Mouse (Mus musculus) heart, embryonic 11.5 days (tissue): Measurements from ENCODE around the gene Kif26b. TPM values are rescaled to one million over a fixed set of nuclear protein-coding genes. Genes with fewer than 3 reads are reported as not detected.

Experiments used
- ATAC-seq: fragments of 200-750 bp; cut with Nextera tagmentation; replicated peaks from 2 replicates; pipeline ENCODE4 v1.8.0; 2017; ENCODE audit warnings: moderate library complexity; ENCODE audit not compliant: insufficient number of reproducible peaks, low FRiP score, low TSS enrichment
- H3K27ac ChIP-seq: fragments of 300-500 bp; sonication (generic); 2 replicates; pipeline ENCODE4 v1.5.1; 2014; ENCODE audit warnings: mild to moderate bottlenecking, low read depth, low read length
- H3K27me3 ChIP-seq: fragments of 300-500 bp; sonication (generic); 2 replicates; pipeline ENCODE4 v1.6.1; 2014; ENCODE audit warnings: mild to moderate bottlenecking, low read length, mixed read lengths; ENCODE audit not compliant: control insufficient read depth, insufficient read depth
- H3K36me3 ChIP-seq: fragments of 300-500 bp; sonication (generic); 2 replicates; pipeline ENCODE4 v1.6.1; 2014; ENCODE audit warnings: mild to moderate bottlenecking, low read length, moderate library complexity, mixed read lengths; ENCODE audit not compliant: control insufficient read depth, insufficient read depth
- H3K4me1 ChIP-seq: fragments of 300-500 bp; sonication (generic); 2 replicates; pipeline ENCODE4 v1.6.1; 2014; ENCODE audit warnings: low read length; ENCODE audit not compliant: control insufficient read depth, insufficient read depth
- H3K4me2 ChIP-seq: fragments of 300-500 bp; sonication (generic); 2 replicates; pipeline ENCODE4 v1.6.1; 2014; ENCODE audit warnings: mild to moderate bottlenecking, moderate library complexity
- H3K4me3 ChIP-seq: fragments of 300-500 bp; sonication (generic); 2 replicates; pipeline ENCODE4 v1.5.1; 2014; ENCODE audit warnings: low read depth, low read length
- H3K9ac ChIP-seq: fragments of 300-500 bp; sonication (generic); 2 replicates; pipeline ENCODE4 v1.6.1; 2014; ENCODE audit warnings: mild to moderate bottlenecking, low read depth, low read length, moderate library complexity
- H3K9me3 ChIP-seq: fragments of 300-500 bp; sonication (generic); replicated peaks from 2 replicates; pipeline ENCODE4 v1.6.1; 2016; ENCODE audit warnings: low read length; ENCODE audit not compliant: control insufficient read depth
- WGBS: fragments of 180-500 bp; shearing (Covaris S2); extraction: QIAGEN DNeasy Blood & Tissue Kit; methylation state at CpG from one replicate; pipeline ENCODE4 v1.1.7; 2014; ENCODE audit not compliant: insufficient replicate concordance; 5-methylcytosine and 5-hydroxymethylcytosine counted together
- polyA plus RNA-seq: library from polyadenylated mRNA; unstranded; fragments of >200 nt; fragmentation: Nextera tagmentation; extraction: Ambion mirVana; gene quantifications from 2 replicates; pipeline ENCODE4 v1.2.1, GENCODE M21; 2014

The Kif26b gene
- polyA plus RNA-seq, 1 experiment from 2014 or later, result 18.9 TPM

DNA sequence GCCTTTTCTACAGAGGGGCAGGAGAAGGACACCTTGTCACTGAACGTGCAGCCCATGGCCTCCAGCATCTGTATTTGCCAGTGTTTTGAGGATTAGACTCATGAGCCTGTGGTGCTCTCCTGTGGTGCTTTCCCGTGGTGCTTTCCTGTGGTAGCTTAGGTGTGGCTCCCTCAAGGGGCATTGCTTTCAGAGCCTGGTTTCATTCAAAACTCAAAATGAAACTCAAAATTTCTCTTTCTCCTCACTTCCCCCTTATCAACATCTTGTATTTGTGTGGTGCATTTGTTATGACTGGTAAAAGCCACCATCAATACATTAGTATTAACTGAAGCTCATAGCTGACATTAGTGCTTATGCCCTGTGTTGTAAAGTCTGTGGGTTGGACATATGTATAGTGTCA lies 112.9 kb downstream of the Kif26b start:
- Histone ChIP-seq H3K27me3 (no peaks in the 10 kb centered on the region), H3K27ac (no peak overlapping the region), H3K4me1 (peaks cover 64% of the 10 kb centered on the region), H3K9ac (no peak overlapping the region), H3K36me3 (no peaks in the 10 kb centered on the region), H3K9me3 (no peaks in the 10 kb centered on the region), H3K4me3 (no peak overlapping the region), H3K4me2 (no peak overlapping the region)
- ATAC-seq, result no peak
- WGBS, result 56% methylated on average over 2 of the region's 2 CpGs

DNA sequence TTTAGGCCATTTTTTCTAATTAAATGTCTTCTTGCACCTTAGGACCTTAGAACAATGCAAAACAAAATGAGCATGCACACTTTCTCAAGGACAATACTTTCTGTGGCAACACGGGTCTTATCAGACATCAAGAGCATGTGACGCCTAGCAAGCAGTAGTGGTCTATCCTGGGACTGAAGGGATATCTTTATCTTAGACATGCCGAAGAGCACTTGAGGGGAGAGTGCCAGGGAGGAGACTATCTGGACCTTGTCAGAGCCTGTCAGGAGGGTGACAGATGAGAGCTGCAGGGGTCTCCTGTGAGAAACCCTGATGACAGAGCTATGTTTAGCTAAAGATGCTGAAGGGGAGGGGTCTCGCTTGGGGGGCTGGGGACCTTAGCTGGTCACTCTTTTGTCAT lies 116.0 kb downstream of the Kif26b start:
- WGBS, result 10% methylated on average over 4 of the region's 4 CpGs
- Histone ChIP-seq H3K27me3 (no peaks in the 10 kb centered on the region), H3K4me1 (peaks cover 58% of the 10 kb centered on the region), H3K4me3 (no peak overlapping the region), H3K27ac (peak overlapping the region; percentile 73), H3K4me2 (no peak overlapping the region), H3K9ac (no peak overlapping the region), H3K9me3 (no peaks in the 10 kb centered on the region), H3K36me3 (no peaks in the 10 kb centered on the region)
- peak; percentile 65 for ATAC-seq

DNA sequence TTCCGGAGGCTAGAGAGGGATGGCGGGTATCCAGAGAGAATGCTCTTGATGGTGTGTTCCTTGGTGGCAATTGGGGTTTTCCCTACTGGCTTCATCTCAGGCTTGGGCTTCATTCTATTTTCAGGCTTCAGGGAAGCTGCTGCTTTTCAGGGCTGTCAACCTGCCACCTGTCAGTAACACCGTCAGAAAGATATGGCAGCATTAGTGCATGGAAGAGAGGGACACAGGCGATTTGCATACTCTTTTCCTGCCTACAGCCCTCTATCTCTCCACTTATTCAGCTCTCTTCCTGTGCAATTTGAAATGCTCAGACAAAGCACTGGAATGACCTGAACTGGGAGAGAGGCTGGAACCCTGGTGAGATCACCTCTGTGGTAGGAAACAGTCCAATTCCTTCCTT lies 117.7 kb downstream of the Kif26b start:
- peak; percentile 53; the same call in 1 of the 2 replicates for ATAC-seq
- Histone ChIP-seq H3K27me3 (no peaks in the 10 kb centered on the region), H3K4me3 (no peak overlapping the region), H3K27ac (peak overlapping the region; percentile 68), H3K4me1 (peaks cover 44% of the 10 kb centered on the region), H3K36me3 (no peaks in the 10 kb centered on the region; the same call in 1 of the 2 replicates), H3K9me3 (no peaks in the 10 kb centered on the region), H3K4me2 (peak overlapping the region; percentile 29; the same call in 1 of the 2 replicates), H3K9ac (no peak overlapping the region)
- 46% methylated on average over 4 of the region's 4 CpGs for WGBS

DNA sequence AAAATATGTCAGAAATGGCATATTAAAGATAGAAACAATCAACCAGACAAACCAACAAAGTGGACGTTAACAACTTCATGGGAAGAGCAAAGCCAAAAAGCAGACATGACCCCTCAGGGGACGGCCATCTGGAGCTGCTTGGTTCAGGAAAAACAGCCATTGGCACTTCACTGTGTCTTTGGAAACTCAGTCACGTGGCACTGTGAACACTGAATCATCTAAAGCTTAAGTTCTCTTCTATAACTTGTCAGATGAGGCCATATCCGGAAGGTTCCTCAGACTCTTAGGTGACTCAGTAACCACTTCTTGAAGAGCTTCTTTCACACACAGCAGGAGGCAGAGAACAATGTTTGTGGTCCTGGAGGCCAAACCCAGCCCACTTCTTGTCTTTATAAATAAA lies 126.6 kb downstream of the Kif26b start:
- Histone ChIP-seq H3K4me3 (no peak overlapping the region), H3K36me3 (no peaks in the 10 kb centered on the region; the same call in 1 of the 2 replicates), H3K27me3 (no peaks in the 10 kb centered on the region), H3K9me3 (no peaks in the 10 kb centered on the region), H3K4me1 (peaks cover 9% of the 10 kb centered on the region; the same call in 1 of the 2 replicates), H3K4me2 (no peak overlapping the region), H3K27ac (no peak overlapping the region), H3K9ac (no peak overlapping the region)
- 85% methylated on average over 4 of the region's 4 CpGs for WGBS
- ATAC-seq, result no peak

DNA sequence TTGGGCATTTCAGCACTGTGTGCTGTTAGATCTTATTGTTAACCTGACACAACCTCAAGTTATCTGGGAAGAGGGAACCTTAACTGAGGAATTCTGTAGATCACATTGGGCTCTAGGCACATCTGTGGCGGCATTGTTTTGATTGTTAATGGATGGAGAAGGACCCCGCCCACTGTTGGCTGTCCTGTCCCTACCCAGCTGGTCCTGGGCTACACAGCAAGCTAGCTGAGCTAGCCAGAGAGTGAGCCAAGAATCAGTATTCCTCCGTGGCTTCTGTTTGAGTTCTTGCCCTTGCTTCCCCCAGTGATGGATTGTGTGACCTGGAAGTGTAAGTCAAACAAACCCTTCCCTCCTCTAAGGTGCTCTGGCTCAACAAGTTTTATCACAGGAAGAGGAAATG lies 132.1 kb downstream of the Kif26b start:
- H3K36me3 ChIP-seq, result no peaks in the 10 kb centered on the region
- no peaks in the 10 kb centered on the region for H3K27me3 ChIP-seq
- H3K4me2 ChIP-seq, result peak overlapping the region; percentile 27
- H3K9ac ChIP-seq, result no peak overlapping the region
- no peak overlapping the region for H3K4me3 ChIP-seq
- ATAC-seq, result no peak
- 24% methylated on average over 3 of the region's 3 CpGs for WGBS
- peak overlapping the region; percentile 70 for H3K27ac ChIP-seq
- H3K9me3 ChIP-seq, result no peaks in the 10 kb centered on the region
- H3K4me1 ChIP-seq, result peaks cover 53% of the 10 kb centered on the region

DNA sequence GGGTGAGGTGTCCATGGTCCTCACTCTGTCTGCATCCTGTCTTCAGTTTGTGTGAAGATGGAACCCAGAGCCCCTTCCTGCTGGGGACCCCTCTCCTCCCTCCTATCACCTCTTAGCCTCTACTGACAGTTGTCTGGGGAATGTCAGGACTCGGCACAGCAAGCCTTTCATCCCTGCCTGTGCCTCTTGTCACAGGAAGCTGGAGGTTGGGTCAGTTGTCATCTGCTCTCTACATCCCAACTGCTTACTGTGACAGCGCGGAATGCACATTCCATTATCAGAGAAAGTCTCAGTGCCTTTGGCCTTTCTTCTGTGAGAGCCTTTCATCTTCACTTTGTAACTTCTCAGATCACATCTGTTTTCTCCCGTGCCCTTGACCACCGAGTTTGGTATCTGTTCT lies 132.6 kb downstream of the Kif26b start:
- Histone ChIP-seq H3K27ac (peak overlapping the region; percentile 70), H3K4me2 (peak overlapping the region; percentile 27)
- peak; percentile 77; the same call in 1 of the 2 replicates for ATAC-seq

DNA sequence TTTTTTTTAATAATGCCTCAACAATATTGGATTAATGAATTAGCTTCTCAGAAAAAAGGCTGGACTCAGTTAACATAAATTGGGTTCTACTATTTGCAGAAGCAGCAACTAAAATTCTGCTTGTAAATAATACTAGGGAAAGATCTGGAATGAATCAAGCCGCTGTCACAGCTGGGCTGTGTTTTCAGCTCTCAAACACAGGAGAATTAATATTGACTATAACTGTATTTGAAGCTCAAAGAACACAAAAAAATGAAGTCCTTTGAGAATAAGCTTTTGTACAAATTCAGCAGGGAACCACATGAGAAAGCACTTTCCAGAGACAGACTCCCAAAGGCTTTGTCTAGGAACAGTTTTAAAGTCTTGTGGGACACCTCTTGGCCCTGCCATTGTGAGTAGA lies 134.6 kb downstream of the Kif26b start:
- WGBS, result 80% methylated on average over 1 of the region's 1 CpGs
- H3K9me3 ChIP-seq, result no peaks in the 10 kb centered on the region
- no peak overlapping the region for H3K4me3 ChIP-seq
- no peak for ATAC-seq
- H3K9ac ChIP-seq, result no peak overlapping the region
- H3K27ac ChIP-seq, result no peak overlapping the region
- no peaks in the 10 kb centered on the region for H3K36me3 ChIP-seq
- no peak overlapping the region for H3K4me2 ChIP-seq
- no peaks in the 10 kb centered on the region for H3K27me3 ChIP-seq
- peaks cover 62% of the 10 kb centered on the region for H3K4me1 ChIP-seq

More for the DNA sequence above, 132.6 kb downstream of the Kif26b start:
- WGBS, result 4% methylated on average over 5 of the region's 5 CpGs
- no peaks in the 10 kb centered on the region for H3K27me3 ChIP-seq
- H3K36me3 ChIP-seq, result no peaks in the 10 kb centered on the region
- no peak overlapping the region for H3K9ac ChIP-seq
- peaks cover 57% of the 10 kb centered on the region for H3K4me1 ChIP-seq
- no peak overlapping the region for H3K4me3 ChIP-seq
- no peaks in the 10 kb centered on the region for H3K9me3 ChIP-seq

DNA sequence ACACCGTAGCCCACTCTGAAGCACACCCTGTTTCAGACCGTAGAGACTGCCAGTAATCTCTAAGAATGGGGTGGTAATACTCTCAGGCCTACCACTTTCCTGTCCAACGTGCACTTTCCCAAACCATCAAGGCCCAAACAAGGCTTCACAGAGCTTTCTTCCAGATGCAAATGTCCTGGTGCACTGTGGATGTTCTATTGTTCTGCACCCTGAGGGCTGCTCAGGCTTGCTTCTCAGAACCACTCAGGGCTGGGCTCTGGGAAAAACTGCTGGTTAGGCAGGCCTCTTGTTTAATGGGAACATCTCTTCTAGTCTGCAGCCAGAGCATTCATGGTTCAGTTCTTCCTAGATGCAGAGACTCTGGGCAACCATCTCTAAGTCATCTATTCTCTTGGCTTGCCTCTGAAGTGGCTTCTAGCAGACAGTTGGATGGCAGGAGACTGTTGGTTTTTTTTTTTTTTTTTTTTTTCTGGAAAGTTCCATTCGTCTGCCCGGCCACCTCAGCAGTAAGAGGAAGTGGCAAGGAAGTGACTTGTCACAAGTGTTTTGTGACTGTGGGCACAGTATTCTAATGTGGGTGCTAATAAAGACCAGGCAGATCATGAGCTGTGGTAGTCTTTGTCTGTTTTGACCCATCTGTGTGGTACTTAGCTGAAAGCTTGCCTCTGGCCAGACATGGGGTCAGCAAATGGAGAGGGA lies 135.5 kb downstream of the Kif26b start:
- 68% methylated on average over 5 of the region's 5 CpGs for WGBS
- Histone ChIP-seq H3K4me1 (peaks cover 59% of the 10 kb centered on the region), H3K27ac (no peak overlapping the region), H3K27me3 (no peaks in the 10 kb centered on the region), H3K9me3 (no peaks in the 10 kb centered on the region), H3K36me3 (no peaks in the 10 kb centered on the region), H3K9ac (no peak overlapping the region), H3K4me2 (no peak overlapping the region), H3K4me3 (no peak overlapping the region)
- no peak for ATAC-seq

DNA sequence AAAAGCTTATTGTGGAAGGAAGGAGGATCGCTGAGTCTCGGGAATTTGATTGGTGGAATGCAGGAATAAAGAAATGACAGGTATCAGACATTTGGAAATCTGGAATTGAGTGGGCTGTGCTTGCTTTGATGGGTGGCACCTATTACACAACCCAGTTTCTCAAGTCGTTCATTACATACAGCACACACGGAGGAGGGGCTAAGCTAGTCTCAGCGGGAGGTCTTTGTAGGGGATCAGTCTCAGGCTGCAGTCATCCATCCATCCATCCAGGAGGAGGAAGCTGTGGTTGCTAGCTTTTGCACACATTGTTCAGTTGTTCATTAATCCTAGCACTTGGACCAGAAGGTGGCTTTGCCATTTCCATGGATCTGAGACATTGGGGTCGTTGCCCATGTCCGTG lies 137.6 kb downstream of the Kif26b start:
- H3K4me2 ChIP-seq, result no peak overlapping the region
- no peaks in the 10 kb centered on the region for H3K36me3 ChIP-seq
- H3K9ac ChIP-seq, result no peak overlapping the region
- no peak overlapping the region for H3K4me3 ChIP-seq
- H3K9me3 ChIP-seq, result no peaks in the 10 kb centered on the region
- 80% methylated on average over 7 of the region's 7 CpGs for WGBS
- peaks cover 50% of the 10 kb centered on the region for H3K4me1 ChIP-seq
- no peaks in the 10 kb centered on the region for H3K27me3 ChIP-seq
- no peak overlapping the region for H3K27ac ChIP-seq
- ATAC-seq, result no peak
